Mouse (Mus musculus) olfactory bulb, adult 2 months (tissue): ENCODE measurements around the gene Mad2l2.

Experiments
- CTCF ChIP-seq: fragments of 200-500 bp; IDR thresholded peaks from 2 replicates; pipeline ENCODE4 v1.5.1; 2012; ENCODE audit warnings: low read depth, mild to moderate bottlenecking, low read length, moderate library complexity; ENCODE audit not compliant: insufficient read depth
- POLR2A ChIP-seq: fragments of 200-500 bp; IDR thresholded peaks from 2 replicates; pipeline ENCODE4 v1.6.1; 2012; ENCODE audit warnings: mild to moderate bottlenecking, low read depth, low read length, moderate library complexity; ENCODE audit not compliant: insufficient read depth

- TF ChIP-seq POLR2A (no peak), CTCF (no peak)
These were observed 1.9 kb upstream of the Mad2l2 start for GRCm38 (mm10) chr4:148128241-148128640.
